Mouse (Mus musculus): ENCODE results near the gene Gm40193. TPM values are rescaled to one million over a fixed set of nuclear protein-coding genes. Genes with fewer than 3 reads are reported as not detected.
A peak's percentile ranks its signal among the peaks of the same experiment; 100 is the strongest.

Gene Gm40193
- polyA plus RNA-seq, 1 experiment from 2014 or later = 1.1 TPM

- Histone ChIP-seq H3K27ac (replicated peaks) (peak overlapping the region; percentile 58), H3K9ac (peak overlapping the region; percentile 39), H3K4me3 (replicated peaks) (peak overlapping the region; percentile 38), H3K4me2 (replicated peaks) (peak overlapping the region; percentile 56), H3K4me1 (peaks cover 17% of the 10 kb centered on the region), H3K9me3 (replicated peaks) (no peaks in the 10 kb centered on the region), H3K36me3 (no peaks in the 10 kb centered on the region), H3K27me3 (peaks cover 10% of the 10 kb centered on the region)
- peak; percentile 52; the same call in 1 of the 2 replicates for ATAC-seq (ENCODE audit: insufficient number of reproducible peaks, low FRiP score, low TSS enrichment, low read depth)
- 14% methylated on average over 41 of the region's 41 CpGs for WGBS
Measured at GRCm38 (mm10) chr11:70520178-70520769, 12.5 kb downstream of the Gm40193 start.

- peak within 1 kb of the TSS; percentile 38 for H3K4me3 ChIP-seq (replicated peaks)
- ATAC-seq (ENCODE audit: insufficient number of reproducible peaks, low FRiP score, low TSS enrichment, low read depth) = no peak
- peak within 1 kb of the TSS; percentile 58; the same call in 1 of the 2 replicates for H3K27ac ChIP-seq (replicated peaks)
Measured at GRCm38 (mm10) chr11:70518923-70519322, 13.8 kb downstream of the Gm40193 start, which contains the start of gene Gltpd2. Gltpd2 (plus strand) TSS chr11:70519196.

GRCm38 (mm10) chr11:70518436-70518835 is 14.3 kb downstream of the Gm40193 start:
- Histone ChIP-seq H3K4me3 (replicated peaks) (no peak overlapping the region), H3K4me1 (peaks cover 15% of the 10 kb centered on the region), H3K9me3 (replicated peaks) (no peaks in the 10 kb centered on the region), H3K27ac (replicated peaks) (no peak overlapping the region), H3K9ac (no peak overlapping the region), H3K36me3 (no peaks in the 10 kb centered on the region), H3K27me3 (peaks cover 10% of the 10 kb centered on the region), H3K4me2 (replicated peaks) (no peak overlapping the region)
- ATAC-seq (ENCODE audit: insufficient number of reproducible peaks, low FRiP score, low TSS enrichment, low read depth) = no peak
- WGBS = 40% methylated on average over 1 of the region's 1 CpGs

More at GRCm38 (mm10) chr11:70518923-70519322, 13.8 kb downstream of the Gm40193 start, which contains the start of gene Gltpd2:
- H3K9ac ChIP-seq = peak within 1 kb of the TSS; percentile 39
- no peaks in the 10 kb centered on the region for H3K36me3 ChIP-seq
- H3K9me3 ChIP-seq (replicated peaks) = no peaks in the 10 kb centered on the region
- peaks cover 10% of the 10 kb centered on the region for H3K27me3 ChIP-seq
- peak within 1 kb of the TSS; percentile 56 for H3K4me2 ChIP-seq (replicated peaks)
- WGBS = 79% methylated on average over 10 of the region's 10 CpGs
- peaks cover 15% of the 10 kb centered on the region for H3K4me1 ChIP-seq

- Histone ChIP-seq H3K36me3 (no peaks in the 10 kb centered on the region), H3K9ac (no peak overlapping the region), H3K27ac (replicated peaks) (no peak overlapping the region), H3K4me2 (replicated peaks) (no peak overlapping the region), H3K4me3 (replicated peaks) (no peak overlapping the region), H3K27me3 (peaks cover 16% of the 10 kb centered on the region), H3K9me3 (replicated peaks) (no peaks in the 10 kb centered on the region), H3K4me1 (peaks cover 15% of the 10 kb centered on the region)
- WGBS = 30% methylated on average over 2 of the region's 2 CpGs
- no peak for ATAC-seq (ENCODE audit: insufficient number of reproducible peaks, low FRiP score, low TSS enrichment, low read depth)
Measured at GRCm38 (mm10) chr11:70516352-70516751, 16.4 kb downstream of the Gm40193 start.

GRCm38 (mm10) chr11:70514288-70514687 is 18.5 kb downstream of the Gm40193 start, which contains the start of gene Vmo1:
Vmo1 (minus strand) TSS chr11:70514616.
- Histone ChIP-seq H3K27ac (replicated peaks) (no peak within 1 kb of the TSS), H3K4me1 (peaks cover 8% of the 10 kb centered on the region), H3K4me2 (replicated peaks) (no peak within 1 kb of the TSS), H3K4me3 (replicated peaks) (no peak within 1 kb of the TSS), H3K27me3 (peaks cover 6% of the 10 kb centered on the region; the same call in 1 of the 2 replicates), H3K9ac (no peak within 1 kb of the TSS), H3K9me3 (replicated peaks) (no peaks in the 10 kb centered on the region), H3K36me3 (no peaks in the 10 kb centered on the region)
- WGBS = 87% methylated on average over 7 of the region's 7 CpGs
- no peak for ATAC-seq (ENCODE audit: insufficient number of reproducible peaks, low FRiP score, low TSS enrichment, low read depth)

GRCm38 (mm10) chr11:70513520-70513919 is 19.2 kb downstream of the Gm40193 start:
- Histone ChIP-seq H3K36me3 (no peaks in the 10 kb centered on the region), H3K4me2 (replicated peaks) (no peak overlapping the region), H3K4me1 (peaks cover 7% of the 10 kb centered on the region; the same call in 1 of the 2 replicates), H3K27ac (replicated peaks) (no peak overlapping the region), H3K9ac (no peak overlapping the region), H3K9me3 (replicated peaks) (no peaks in the 10 kb centered on the region), H3K27me3 (peaks cover 6% of the 10 kb centered on the region; the same call in 1 of the 2 replicates), H3K4me3 (replicated peaks) (no peak overlapping the region)
- no peak for ATAC-seq (ENCODE audit: insufficient number of reproducible peaks, low FRiP score, low TSS enrichment, low read depth)
- 51% methylated on average over 11 of the region's 11 CpGs for WGBS

- H3K4me2 ChIP-seq (replicated peaks) = no peak overlapping the region
- no peak for ATAC-seq (ENCODE audit: insufficient number of reproducible peaks, low FRiP score, low TSS enrichment, low read depth)
- no peaks in the 10 kb centered on the region for H3K9me3 ChIP-seq (replicated peaks)
- no peaks in the 10 kb centered on the region for H3K36me3 ChIP-seq
- H3K27me3 ChIP-seq = peaks cover 6% of the 10 kb centered on the region; the same call in 1 of the 2 replicates
- peaks cover 7% of the 10 kb centered on the region; the same call in 1 of the 2 replicates for H3K4me1 ChIP-seq
- H3K27ac ChIP-seq (replicated peaks) = no peak overlapping the region
- WGBS = 59% methylated on average over 7 of the region's 7 CpGs
- no peak overlapping the region for H3K9ac ChIP-seq
- no peak overlapping the region for H3K4me3 ChIP-seq (replicated peaks)
Measured at GRCm38 (mm10) chr11:70512709-70513342, 19.9 kb downstream of the Gm40193 start.

- Histone ChIP-seq H3K4me2 (replicated peaks) (no peak overlapping the region), H3K4me1 (peaks cover 7% of the 10 kb centered on the region; the same call in 1 of the 2 replicates), H3K27ac (replicated peaks) (no peak overlapping the region), H3K9ac (no peak overlapping the region), H3K9me3 (replicated peaks) (no peaks in the 10 kb centered on the region), H3K36me3 (no peaks in the 10 kb centered on the region), H3K4me3 (replicated peaks) (no peak overlapping the region), H3K27me3 (peaks cover 6% of the 10 kb centered on the region; the same call in 1 of the 2 replicates)
- ATAC-seq (ENCODE audit: insufficient number of reproducible peaks, low FRiP score, low TSS enrichment, low read depth) = no peak
- 86% methylated on average over 7 of the region's 7 CpGs for WGBS
Measured at GRCm38 (mm10) chr11:70511825-70512224, 20.9 kb downstream of the Gm40193 start.

GRCm38 (mm10) chr11:70511242-70511641 is 21.5 kb downstream of the Gm40193 start:
- Histone ChIP-seq H3K36me3 (no peaks in the 10 kb centered on the region), H3K27me3 (peaks cover 6% of the 10 kb centered on the region; the same call in 1 of the 2 replicates), H3K4me2 (replicated peaks) (no peak overlapping the region), H3K4me1 (peaks cover 7% of the 10 kb centered on the region; the same call in 1 of the 2 replicates), H3K27ac (replicated peaks) (no peak overlapping the region), H3K4me3 (replicated peaks) (no peak overlapping the region), H3K9ac (no peak overlapping the region), H3K9me3 (replicated peaks) (no peaks in the 10 kb centered on the region)
- 58% methylated on average over 2 of the region's 2 CpGs for WGBS
- no peak for ATAC-seq (ENCODE audit: insufficient number of reproducible peaks, low FRiP score, low TSS enrichment, low read depth)

- H3K36me3 ChIP-seq = no peaks in the 10 kb centered on the region
- no peak overlapping the region for H3K9ac ChIP-seq
- WGBS = 9% methylated on average over 19 of the region's 19 CpGs
- H3K4me3 ChIP-seq (replicated peaks) = no peak overlapping the region
- no peaks in the 10 kb centered on the region for H3K9me3 ChIP-seq (replicated peaks)
- H3K27me3 ChIP-seq = peaks cover 6% of the 10 kb centered on the region; the same call in 1 of the 2 replicates
- peak overlapping the region; percentile 32 for H3K4me2 ChIP-seq (replicated peaks)
- no peak for ATAC-seq (ENCODE audit: insufficient number of reproducible peaks, low FRiP score, low TSS enrichment, low read depth)
- H3K27ac ChIP-seq (replicated peaks) = no peak overlapping the region
- H3K4me1 ChIP-seq = peaks cover 7% of the 10 kb centered on the region; the same call in 1 of the 2 replicates
Measured at GRCm38 (mm10) chr11:70509753-70510564, 22.8 kb downstream of the Gm40193 start.
